1 mouse cellular context compared by ENCODE assay signal in genomic region chr4:22402032-22402431, GRCm38 (mm10).
TF ChIP-seq lines count a peak whose summit lies in the region.

No protein-coding gene starts in this region.

TF ChIP-seq in CH12.LX, 34 proteins besides CTCF, POLR2A, EP300 and RAD21 (continued from another document):
- no peak for TF ChIP-seq UBTF (IDR thresholded peaks at IDR 0.05; ENCODE audit: low read depth, low read length)
